ENCODE assay signal across 8 mouse cellular contexts in genomic region chr11:95824071-95824876, GRCm38 (mm10). TPM values are rescaled to one million over a fixed set of nuclear protein-coding genes. Genes with fewer than 3 reads are reported as not detected.
DNase-seq lines count a peak whose midpoint lies in the region; ATAC-seq lines count a peak whose summit lies in the region.

TSS of gene Phospho1 (plus strand) at chr11:95824499.

- peaks cover 78% of the 10 kb centered on the region for H3K27me3 ChIP-seq in hindbrain, embryonic 10.5 days (ENCODE audit: insufficient read depth, poor library complexity, severe bottlenecking)

- ATAC-seq in frontal cortex, adult (ENCODE audit: low TSS enrichment), result peak; percentile 94

- under 1% methylated on average over 78 of the region's 78 CpGs for WGBS in hindbrain, embryonic 10.5 days

- H3K4me1 ChIP-seq in hindbrain, embryonic 10.5 days (replicated peaks), result peaks cover 29% of the 10 kb centered on the region

- H3K4me3 ChIP-seq in hindbrain, embryonic 10.5 days, result peak within 1 kb of the TSS; percentile 84

- H3K9me3 ChIP-seq in hindbrain, embryonic 10.5 days, result no peaks in the 10 kb centered on the region

- peak; percentile 94 for DNase-seq in MN1 (ENCODE audit: low spot score)
- peak; percentile 90 for DNase-seq in cerebellum, adult 8-10 months
- DNase-seq in hindbrain, embryonic 10.5 days (ENCODE audit: low spot score), result peak; percentile 92
- DNase-seq in layer of hippocampus, postnatal 25 days (ENCODE audit: extremely low spot score in 1 of 2, low spot score in 1 of 2), result peak; percentile 77 to 79
- peak; percentile 93 for DNase-seq in lung, postnatal 25 days (ENCODE audit: low spot score)
- DNase-seq in retina, embryonic 14.5 days (ENCODE audit: low spot score), result peak; percentile 91
- DNase-seq in thymus, postnatal 4 days, result peak; percentile 93

- no peaks in the 10 kb centered on the region for H3K36me3 ChIP-seq in hindbrain, embryonic 10.5 days

- H3K27ac ChIP-seq in hindbrain, embryonic 10.5 days, result peak within 1 kb of the TSS; percentile 89

RNA-seq across cellular contexts. Expression of gene Phospho1, which starts in this region (rescaled TPM):
- polyA plus RNA-seq in hindbrain, embryonic 10.5 days (2016; fragmentation: Nextera tagmentation; extraction: Ambion mirVana), result 0.42 and 0.86 TPM in 2 replicates
- 10 to 100 TPM; 55.6 to 64.3 TPM for total RNA-seq in layer of hippocampus, postnatal 25 days (2021)

Comparison
In these comparisons a context has a peak if more than half of its experiments do, and no peak if none do; other contexts are left out.
1. Peak in every context shown above with its lines: DNase-seq, ATAC-seq, H3K4me3 ChIP-seq and H3K27ac ChIP-seq.
2. Peak in DNase-seq, H3K4me3 ChIP-seq and H3K27ac ChIP-seq in hindbrain, embryonic 10.5 days; RNA of the gene not detected or under 1 TPM.